Mouse (Mus musculus): Measurements from ENCODE around the gene 1700122O11Rik.

1700122O11Rik gene

DNA sequence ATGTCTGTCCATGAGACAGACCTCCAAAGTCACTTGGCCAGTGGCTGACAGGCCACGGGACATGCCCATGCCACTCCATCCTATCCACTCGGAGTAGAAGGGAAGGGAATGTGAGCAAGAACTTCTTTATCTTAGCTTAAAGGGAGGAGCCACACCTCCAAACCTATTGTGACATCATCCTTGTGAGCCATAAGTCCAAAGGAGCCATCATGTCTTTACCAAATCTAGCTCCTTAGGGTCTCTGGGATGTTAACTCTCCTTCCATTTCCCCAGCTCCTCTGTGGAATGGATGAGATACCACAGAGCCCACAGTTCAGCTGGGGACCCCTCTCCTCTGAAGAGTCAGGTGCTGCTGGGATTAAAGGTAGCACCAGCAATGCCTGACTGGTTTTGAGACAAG is at the start of gene 1700122O11Rik:
TSS of gene 1700122O11Rik (minus strand) at position 101 of the 400 bp plus-strand sequence.
- DNase-seq (ENCODE audit: low spot score): no peak

DNA sequence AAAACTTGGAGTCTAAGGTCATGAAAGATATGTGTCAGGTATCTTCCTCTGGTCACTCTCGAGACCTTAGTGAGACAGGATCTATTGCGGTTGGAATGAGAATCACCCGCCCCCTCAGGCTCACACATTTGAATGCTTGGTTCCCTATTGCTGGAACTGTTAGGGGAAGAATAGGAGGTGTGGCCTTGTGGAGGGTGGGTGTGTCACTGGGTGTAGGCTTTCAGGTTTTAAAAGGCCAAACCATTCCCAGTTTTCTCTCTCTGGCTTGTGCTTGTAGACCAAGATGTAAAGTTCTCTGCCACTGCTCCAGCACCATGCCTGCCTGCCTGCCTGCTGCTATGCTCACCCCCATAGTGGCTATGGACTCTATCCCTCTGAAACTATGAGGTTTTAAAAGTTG is 42.5 kb upstream of the 1700122O11Rik start:
- DNase-seq (ENCODE audit: low spot score): no peak

- DNase-seq (ENCODE audit: low spot score): no peak
These were observed 29.6 kb upstream of the 1700122O11Rik start for GRCm38 (mm10) chr17:48067729-48068128.

DNA sequence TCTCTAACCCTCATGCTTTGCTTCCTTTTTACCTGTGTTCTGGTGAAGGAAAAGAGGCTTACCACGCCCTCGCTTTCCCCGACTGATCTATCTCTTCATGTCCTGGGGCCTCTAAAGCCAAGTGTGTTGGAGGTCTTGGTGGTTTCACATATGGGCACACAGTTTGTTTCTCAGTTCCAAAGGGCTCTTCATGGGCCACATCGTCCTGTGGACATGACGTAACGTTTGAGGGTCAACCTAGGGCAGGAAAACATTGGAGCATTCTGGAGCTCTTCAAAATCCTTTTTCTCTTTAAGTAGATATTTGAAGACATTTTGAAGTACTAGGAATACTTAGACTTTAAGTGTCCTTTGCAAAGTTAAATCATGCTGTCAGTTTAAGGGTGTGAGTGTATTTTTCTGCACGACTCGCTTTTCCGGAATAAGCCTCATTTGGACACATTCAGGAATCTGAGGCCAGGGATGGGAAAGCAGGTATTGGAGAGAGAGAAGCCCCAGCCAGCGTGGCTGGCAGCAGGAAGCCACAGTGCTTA is 29.1 kb upstream of the 1700122O11Rik start:
- DNase-seq (ENCODE audit: low spot score): no peak

DNA sequence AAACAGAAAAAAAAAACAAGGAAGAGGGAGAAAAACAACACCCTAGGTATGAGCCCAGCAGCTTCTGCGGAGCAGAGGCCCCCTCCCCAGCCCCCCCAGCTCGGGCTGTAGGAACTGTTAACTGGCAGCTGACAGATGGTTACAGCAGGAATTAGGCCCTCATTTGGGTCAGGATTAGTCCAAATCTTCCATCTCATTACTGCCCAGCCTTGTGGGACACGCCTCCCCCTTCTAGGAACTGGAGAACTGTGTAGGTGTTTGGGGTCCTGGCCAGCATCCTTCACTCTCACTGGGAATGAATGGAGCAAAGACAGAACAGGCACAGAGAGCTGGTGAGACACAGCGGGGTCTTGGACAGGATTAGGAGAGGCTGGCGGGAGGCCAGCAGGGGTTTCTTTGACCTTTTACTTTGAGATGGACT is 27.0 kb upstream of the 1700122O11Rik start:
- DNase-seq (ENCODE audit: low spot score): no peak

DNA sequence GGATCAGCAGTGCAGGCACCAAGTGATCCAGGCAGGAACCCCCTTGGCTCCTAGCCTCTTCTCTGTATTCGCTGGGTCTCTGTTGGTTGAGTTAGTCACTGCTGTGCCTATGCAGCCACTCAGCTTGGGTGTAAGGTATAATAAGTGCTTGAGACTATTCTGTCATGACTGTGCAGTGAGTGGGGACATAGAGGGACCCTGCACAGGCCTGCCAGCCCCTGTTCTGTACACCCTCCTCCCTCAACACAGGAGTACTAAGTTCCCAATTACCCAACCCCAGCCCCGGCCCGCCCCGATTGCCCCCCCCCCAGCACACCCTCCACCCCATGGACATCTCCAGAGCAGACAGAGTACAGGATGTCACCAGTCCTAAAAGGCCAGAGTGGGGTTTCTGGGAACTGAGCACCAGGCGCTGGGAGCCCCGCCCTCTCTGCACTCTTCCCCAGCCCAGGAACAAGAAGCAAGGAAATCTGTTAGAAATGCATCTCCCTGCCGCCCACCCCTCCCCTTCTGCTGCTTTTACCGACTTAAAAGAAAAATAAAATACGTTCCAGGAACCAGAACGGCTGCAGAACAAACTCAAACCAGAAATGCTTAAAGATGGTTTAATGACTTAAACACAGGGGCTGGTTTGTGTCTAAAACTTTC is 26.2 kb upstream of the 1700122O11Rik start:
- DNase-seq (ENCODE audit: low spot score): no peak

GRCm38 (mm10) chr17:48057382-48057781 is 19.3 kb upstream of the 1700122O11Rik start:
- DNase-seq (ENCODE audit: low spot score): no peak

DNA sequence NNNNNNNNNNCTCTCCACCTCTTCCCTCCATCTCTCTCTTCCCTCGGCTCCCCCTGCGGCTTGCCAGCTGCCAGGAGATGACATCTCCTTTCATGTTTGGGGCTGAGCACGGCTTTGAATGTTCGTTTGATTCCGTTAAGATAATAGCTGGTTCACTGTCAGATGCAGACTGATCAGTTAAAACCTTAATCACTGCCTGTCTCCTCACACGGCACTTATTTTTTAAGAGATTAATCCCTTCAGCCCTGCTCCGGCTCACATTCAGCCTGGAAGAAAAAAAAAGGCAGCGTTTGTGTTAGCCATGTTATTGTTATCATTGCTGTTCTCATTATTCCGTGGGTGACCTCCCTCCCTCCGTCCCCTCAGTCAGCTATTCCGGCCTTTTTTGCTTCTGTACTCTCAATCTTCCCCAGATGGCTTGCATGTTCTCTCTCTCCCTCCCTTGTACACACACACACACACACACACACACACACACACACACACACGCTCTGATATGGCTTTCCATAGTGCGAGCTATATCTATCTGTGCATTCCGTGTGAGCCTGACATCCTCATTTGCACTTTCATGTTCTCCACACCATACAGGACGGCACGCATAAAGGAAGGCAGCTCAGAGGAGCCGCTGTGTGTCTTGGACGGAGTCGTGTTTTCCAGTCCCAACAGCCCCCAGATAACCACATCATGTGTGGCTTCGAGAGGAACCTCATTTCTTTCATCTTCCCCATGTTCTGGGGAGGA is 17.2 kb upstream of the 1700122O11Rik start:
- DNase-seq (ENCODE audit: low spot score): no peak

DNA sequence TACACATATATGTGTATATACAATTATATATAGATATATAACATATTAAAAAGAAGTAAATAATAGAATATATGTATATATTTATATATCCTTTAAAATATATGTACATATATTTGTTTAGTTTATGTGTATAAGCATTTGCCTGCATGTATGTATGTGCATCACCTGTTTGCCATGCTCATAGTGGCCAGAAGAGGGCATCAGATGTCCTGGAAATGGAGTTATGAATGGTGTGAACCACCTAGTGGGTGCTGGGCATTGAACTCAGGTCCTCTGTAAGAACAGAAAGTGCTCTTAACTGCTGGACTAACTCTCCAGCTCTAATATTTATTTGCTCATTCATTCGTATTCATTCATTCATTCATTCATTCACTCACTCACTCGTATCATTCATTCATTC is 15.6 kb upstream of the 1700122O11Rik start:
- no peak for DNase-seq (ENCODE audit: low spot score)

DNA sequence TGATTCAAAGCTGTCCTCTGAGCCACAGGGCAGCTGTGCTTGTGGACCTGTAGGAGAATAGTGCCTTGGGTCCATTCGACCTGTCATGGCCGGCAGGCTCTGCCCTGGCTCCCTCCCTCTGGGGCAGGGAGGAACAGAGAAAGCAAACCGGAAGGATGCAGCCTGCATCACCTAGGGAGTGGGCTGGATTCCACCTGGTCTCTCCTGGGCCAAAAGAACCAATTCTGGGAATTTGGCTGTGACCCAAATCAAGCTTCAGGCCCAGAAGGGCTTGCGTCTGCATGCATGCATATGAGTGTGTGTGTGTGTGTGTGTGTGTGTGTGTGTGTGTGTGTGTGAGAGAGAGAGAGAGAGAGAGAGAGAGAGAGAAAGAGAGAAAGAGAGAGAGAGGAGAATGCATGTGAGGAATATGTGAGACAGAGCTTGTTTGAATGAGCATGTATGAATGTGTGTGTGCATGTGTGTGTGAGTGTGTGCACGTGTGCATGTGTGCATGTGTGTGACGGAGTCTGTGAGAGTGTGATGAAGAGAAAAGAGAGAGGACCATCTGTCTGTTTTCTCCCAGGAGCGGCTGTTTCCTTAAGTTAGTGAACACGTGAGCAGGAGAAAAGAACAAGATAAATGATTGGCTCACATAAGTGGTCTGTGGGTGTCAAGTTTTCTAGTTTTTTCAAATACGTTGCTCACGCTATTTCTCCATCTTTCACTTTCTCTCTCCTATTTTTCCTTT is 14.4 kb upstream of the 1700122O11Rik start:
- DNase-seq (ENCODE audit: low spot score): no peak

DNA sequence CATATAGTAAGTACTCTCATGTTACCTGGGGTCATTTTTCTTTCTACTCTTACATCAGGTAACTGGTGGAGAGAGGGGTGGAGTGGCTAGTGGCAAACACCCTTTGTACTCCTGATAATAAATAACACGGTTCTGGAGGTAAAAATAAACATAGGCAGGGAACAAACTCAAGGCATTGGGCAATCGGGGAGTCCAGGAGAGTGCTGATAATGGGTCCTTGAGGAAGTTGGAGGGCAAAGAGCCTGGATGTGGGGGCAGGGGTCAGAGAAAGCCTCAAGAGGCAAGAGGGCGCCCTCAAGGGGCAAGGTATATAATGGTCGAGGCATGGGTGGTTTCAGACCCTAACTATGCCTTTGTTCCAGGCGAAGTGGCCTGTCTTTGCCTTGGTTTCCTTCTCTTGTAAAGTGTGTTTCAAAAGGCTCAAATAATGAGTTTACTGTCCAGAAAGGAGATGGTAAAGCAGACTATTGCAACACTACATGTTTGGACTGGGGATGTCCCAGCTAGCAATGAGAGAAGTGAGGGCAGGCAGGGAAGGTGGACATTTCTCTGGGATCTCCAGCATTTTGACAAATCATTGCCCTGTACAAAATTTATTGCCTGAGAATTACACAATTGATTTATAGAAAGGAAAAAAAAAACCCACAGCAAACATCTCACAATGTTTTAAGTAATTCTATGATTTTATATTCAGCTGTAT is 13.7 kb upstream of the 1700122O11Rik start:
- no peak for DNase-seq (ENCODE audit: low spot score)

DNA sequence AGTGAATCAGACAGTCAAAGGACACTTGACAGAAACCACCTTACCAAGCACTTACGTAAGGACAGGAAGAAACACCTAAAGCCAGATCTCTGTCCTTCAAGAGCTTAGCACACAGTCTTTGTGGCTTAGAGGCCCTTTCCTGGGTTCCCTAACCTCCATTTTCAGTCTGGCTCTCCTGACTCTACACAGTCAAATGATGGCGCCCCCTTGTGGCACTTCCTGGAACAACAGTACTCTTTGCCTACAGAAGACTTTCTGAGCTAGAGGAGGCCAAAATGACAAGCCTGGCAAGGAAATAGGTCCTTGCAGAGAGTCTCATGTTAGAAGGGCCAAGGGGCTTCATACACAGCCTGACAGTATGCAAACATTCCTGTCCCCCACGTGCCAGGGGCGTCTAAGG is 7.5 kb upstream of the 1700122O11Rik start:
- DNase-seq (ENCODE audit: low spot score): peak; percentile 69

DNA sequence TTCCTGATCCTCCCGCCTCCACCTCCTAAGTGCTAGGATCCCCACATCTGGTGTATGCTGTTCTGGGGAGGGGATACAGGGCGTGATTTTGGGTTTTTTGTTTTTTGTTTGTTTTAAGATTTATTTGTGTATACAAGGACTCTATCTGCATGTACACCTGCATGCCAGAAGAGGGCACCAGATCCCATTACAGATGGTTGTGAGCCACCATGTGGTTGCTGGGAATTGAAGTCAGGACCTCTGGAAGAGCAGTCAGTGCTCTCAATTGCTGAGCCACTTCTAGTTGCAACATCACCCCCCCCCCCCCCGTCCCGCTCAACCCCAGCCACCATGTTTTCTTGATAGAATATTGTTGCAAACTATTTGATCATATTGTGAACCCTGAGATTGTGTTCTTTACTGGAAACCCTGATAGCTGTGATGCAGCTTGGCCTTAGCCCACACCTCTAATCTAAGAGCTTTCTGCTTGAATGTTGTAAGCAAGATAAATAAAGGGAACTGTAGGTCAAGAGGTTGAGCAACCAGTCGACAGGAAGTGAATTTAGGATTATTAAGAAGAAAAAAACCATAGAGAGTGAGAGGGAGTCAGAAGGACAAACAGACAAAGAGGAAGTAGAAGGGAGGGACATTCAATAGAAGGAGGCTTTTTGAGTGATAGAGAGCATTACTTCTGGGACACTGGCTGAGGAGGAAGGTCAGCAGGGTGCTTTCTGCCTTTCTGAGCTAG is 5.2 kb upstream of the 1700122O11Rik start:
- DNase-seq (ENCODE audit: low spot score): no peak

DNA sequence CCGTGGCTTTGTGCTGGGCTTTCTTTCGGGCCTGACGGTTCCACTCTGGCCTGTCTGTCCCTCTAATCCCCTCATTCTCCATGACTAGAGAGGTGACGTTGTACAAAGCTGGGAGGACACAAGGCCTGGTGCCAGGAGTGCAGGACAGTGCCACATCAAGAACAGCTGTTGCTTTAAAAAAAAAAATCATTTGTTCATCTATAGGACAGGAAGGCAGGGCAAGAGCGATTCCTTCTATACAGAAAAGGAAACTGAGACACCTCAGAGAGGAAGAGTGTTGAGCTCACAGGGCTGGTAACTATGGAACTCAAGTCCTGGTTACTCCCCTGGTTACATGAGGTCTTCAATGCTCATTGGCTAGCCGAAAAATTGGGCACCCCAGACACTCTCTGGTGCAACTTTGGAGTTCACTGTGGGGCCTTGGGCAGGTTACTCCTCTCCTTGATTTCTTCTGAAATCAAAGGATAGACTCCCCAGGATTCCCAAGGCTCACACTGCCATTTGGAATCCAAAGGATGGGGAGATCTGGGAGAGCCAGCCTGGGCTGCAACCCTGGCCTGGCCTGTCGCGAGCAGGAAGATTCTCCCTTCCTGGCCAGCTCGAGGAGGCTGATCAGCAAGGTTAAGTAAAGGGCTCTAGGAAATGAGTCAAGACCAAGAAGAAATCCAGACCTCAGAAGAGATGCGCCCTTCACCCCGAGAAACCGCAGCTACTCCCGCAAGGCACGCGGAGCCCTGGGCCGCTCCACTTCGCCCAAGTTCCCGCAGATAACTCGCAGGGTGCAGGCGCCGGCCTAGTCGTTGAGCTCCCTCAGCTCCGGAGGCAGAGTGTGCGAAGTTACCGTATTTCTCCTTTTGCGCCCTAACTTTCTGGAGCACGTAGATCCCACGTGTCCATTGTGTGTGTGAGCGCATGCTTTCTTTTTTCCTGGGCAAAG is 3.5 kb upstream of the 1700122O11Rik start:
- peak; percentile 37 for DNase-seq (ENCODE audit: low spot score)

DNA sequence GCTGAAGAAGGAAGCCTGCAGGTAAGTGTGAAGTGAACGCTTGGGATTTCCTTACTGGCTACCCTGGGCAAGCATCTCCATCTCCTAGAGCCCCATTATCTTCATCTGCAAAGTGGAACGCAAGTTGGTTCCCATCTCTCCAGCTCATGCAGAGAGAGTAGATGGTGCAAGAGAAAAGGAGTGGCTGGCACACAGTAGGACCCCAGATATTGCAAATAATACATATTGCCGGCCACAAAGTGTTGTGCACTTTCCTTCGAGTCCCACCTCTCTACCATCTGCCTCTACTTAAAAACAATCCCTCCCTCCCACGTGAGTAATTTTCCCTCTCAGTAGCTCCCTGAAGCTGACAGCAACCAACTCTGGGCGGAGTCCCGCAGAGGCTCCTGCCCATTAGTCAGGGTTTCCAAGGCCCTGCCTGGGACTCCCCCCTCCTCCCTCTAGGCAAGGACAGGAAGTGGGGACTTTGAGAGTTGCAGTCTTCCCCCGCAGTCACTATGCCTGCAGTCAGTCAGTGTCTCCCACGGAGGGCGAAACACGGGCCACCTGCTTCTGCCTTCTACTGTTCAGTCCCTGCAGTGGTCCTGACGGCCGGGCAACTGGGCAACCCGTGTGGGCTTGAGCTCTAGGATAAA is 1.3 kb upstream of the 1700122O11Rik start:
- no peak for DNase-seq (ENCODE audit: low spot score)

- no peak for DNase-seq (ENCODE audit: low spot score)
These were observed 1.2 kb downstream of the 1700122O11Rik start for GRCm38 (mm10) chr17:48036921-48037320.

- no peak for DNase-seq (ENCODE audit: low spot score)
These were observed 6.3 kb downstream of the 1700122O11Rik start for GRCm38 (mm10) chr17:48031521-48032430.

- DNase-seq (ENCODE audit: low spot score): no peak
These were observed 8.9 kb downstream of the 1700122O11Rik start for GRCm38 (mm10) chr17:48029241-48029640.

- DNase-seq (ENCODE audit: low spot score): no peak
These were observed 9.8 kb downstream of the 1700122O11Rik start for GRCm38 (mm10) chr17:48028250-48028649.

Measured in c-Kit-positive CD71-positive TER-119-positive erythroid progenitor cells, embryonic 14.5 days (primary cell).